Mouse (Mus musculus): ENCODE measurements at regions not wholly inside any gene's neighbourhood (a gene's known extent, or its start where the extent isn't known, plus 50 kb on each side); places are given as distances from the start of the nearest gene placed in this dataset.

DNA sequence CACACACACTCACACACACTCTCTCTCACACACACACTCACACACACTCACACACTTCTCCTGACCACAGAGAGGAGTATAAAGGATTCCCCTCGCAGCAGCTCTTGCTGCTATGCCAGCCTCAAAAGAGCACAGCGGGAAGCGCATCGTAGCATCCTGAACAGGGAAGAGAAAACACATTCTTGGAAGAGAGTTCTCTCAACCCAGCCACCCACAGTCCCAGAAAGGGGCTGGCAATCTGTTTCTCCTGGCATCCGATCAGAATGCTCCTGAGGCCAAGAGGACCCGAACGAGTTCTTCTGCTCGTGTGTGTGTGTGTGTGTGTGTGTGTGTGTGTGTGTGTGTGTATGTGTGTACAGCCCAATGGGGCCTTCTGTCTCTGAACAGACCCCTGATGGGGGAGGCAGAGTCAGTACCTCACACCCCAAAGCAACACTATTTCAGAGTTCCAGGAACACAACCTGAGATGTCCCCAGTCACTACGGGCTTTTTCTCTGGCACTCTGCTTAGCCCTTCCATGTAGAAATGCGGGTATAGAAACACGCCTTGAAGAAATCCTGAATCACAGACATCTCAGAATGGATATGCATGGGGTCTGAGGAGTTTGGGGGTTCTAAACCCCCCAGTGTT is 122.8 kb downstream of the Rplp1 start:
- ATAC-seq (ENCODE audit: low FRiP score, low TSS enrichment), result no peak
- no peak overlapping the region for H3K4me3 ChIP-seq (ENCODE audit: low read length)
- no peak overlapping the region for H3K9ac ChIP-seq (ENCODE audit: low read depth, low read length)
- H3K4me2 ChIP-seq (replicated peaks; ENCODE audit: low read depth, low read length), result no peak overlapping the region
- no peaks in the 10 kb centered on the region for H3K4me1 ChIP-seq (ENCODE audit: control insufficient read depth, insufficient read depth, low read length)
- no peaks in the 10 kb centered on the region for H3K36me3 ChIP-seq (ENCODE audit: control insufficient read depth, insufficient read depth, low read length)
- H3K9me3 ChIP-seq (ENCODE audit: control insufficient read depth, low read length), result peaks cover 4% of the 10 kb centered on the region; the same call in 1 of the 2 replicates
- no peaks in the 10 kb centered on the region for H3K27me3 ChIP-seq (ENCODE audit: control insufficient read depth, insufficient read depth, low read length)
- 81% methylated on average over 11 of the region's 11 CpGs for WGBS
- no peak overlapping the region for H3K27ac ChIP-seq (ENCODE audit: low read depth, low read length)

DNA sequence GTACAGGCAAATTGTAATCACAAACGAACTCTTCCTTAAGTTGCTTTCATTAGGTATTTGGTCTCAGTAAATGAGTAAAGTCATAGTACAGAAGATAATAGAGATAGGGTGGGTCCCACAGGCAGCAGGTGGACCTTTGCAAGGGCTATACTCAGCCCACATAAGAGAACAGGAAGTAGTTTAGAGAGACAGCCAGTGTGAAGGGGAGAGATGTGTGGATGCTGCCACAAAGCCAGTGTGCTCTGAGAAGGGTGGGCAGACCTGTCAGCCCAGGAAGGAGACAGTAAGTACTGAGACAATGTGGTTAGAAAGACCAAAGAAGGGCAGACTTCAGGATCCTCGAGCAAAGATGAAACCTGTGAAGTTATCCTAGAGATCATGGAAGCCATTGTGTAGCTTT is 123.5 kb downstream of the Rplp1 start:
- ATAC-seq (ENCODE audit: low FRiP score, low TSS enrichment), result no peak

GRCm38 (mm10) chr9:61789066-61789897 is 125.1 kb downstream of the Rplp1 start:
- Histone ChIP-seq H3K4me1 (ENCODE audit: control insufficient read depth, insufficient read depth, low read length) (no peaks in the 10 kb centered on the region), H3K27me3 (ENCODE audit: control insufficient read depth, insufficient read depth, low read length) (no peaks in the 10 kb centered on the region), H3K4me2 (replicated peaks; ENCODE audit: low read depth, low read length) (no peak overlapping the region), H3K27ac (ENCODE audit: low read depth, low read length) (no peak overlapping the region), H3K9me3 (ENCODE audit: control insufficient read depth, low read length) (peaks cover 4% of the 10 kb centered on the region; the same call in 1 of the 2 replicates), H3K9ac (ENCODE audit: low read depth, low read length) (no peak overlapping the region), H3K4me3 (ENCODE audit: low read length) (no peak overlapping the region), H3K36me3 (ENCODE audit: control insufficient read depth, insufficient read depth, low read length) (no peaks in the 10 kb centered on the region)
- no peak for ATAC-seq (ENCODE audit: low FRiP score, low TSS enrichment)
- 83% methylated on average over 8 of the region's 8 CpGs for WGBS

More for the DNA sequence above, 123.5 kb downstream of the Rplp1 start:
- Histone ChIP-seq H3K4me3 (ENCODE audit: low read length) (no peak overlapping the region), H3K9ac (ENCODE audit: low read depth, low read length) (no peak overlapping the region), H3K27ac (ENCODE audit: low read depth, low read length) (no peak overlapping the region), H3K4me2 (replicated peaks; ENCODE audit: low read depth, low read length) (no peak overlapping the region), H3K4me1 (ENCODE audit: control insufficient read depth, insufficient read depth, low read length) (no peaks in the 10 kb centered on the region), H3K9me3 (ENCODE audit: control insufficient read depth, low read length) (peaks cover 4% of the 10 kb centered on the region; the same call in 1 of the 2 replicates), H3K27me3 (ENCODE audit: control insufficient read depth, insufficient read depth, low read length) (no peaks in the 10 kb centered on the region), H3K36me3 (ENCODE audit: control insufficient read depth, insufficient read depth, low read length) (no peaks in the 10 kb centered on the region)
- 75% methylated on average over 2 of the region's 2 CpGs for WGBS

DNA sequence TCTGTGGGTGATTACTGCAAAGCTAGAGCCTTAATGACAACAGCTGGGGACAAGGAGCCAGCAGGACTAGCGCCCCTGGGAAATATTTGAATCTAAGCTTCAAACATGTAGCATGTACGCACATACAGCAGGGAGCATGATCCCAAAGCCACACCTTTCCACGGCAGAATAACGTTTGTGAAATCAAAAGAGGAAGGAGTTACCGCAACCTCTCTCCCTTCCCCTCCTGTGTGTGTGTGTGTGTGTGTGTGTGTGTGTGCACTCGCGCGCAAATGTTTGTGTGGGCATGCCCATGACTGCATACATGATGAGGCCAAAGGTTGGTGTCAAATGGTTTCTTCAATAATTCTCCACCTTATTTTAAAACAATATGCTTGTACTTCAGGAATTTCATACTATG is 132.9 kb downstream of the Rplp1 start:
- WGBS, result 86% methylated on average over 8 of the region's 8 CpGs
- Histone ChIP-seq H3K9me3 (ENCODE audit: control insufficient read depth, low read length) (no peaks in the 10 kb centered on the region), H3K4me3 (ENCODE audit: low read length) (no peak overlapping the region), H3K27me3 (ENCODE audit: control insufficient read depth, insufficient read depth, low read length) (no peaks in the 10 kb centered on the region), H3K4me1 (ENCODE audit: control insufficient read depth, insufficient read depth, low read length) (no peaks in the 10 kb centered on the region), H3K27ac (ENCODE audit: low read depth, low read length) (no peak overlapping the region), H3K4me2 (replicated peaks; ENCODE audit: low read depth, low read length) (no peak overlapping the region), H3K36me3 (ENCODE audit: control insufficient read depth, insufficient read depth, low read length) (no peaks in the 10 kb centered on the region), H3K9ac (ENCODE audit: low read depth, low read length) (no peak overlapping the region)
- no peak for ATAC-seq (ENCODE audit: low FRiP score, low TSS enrichment)

DNA sequence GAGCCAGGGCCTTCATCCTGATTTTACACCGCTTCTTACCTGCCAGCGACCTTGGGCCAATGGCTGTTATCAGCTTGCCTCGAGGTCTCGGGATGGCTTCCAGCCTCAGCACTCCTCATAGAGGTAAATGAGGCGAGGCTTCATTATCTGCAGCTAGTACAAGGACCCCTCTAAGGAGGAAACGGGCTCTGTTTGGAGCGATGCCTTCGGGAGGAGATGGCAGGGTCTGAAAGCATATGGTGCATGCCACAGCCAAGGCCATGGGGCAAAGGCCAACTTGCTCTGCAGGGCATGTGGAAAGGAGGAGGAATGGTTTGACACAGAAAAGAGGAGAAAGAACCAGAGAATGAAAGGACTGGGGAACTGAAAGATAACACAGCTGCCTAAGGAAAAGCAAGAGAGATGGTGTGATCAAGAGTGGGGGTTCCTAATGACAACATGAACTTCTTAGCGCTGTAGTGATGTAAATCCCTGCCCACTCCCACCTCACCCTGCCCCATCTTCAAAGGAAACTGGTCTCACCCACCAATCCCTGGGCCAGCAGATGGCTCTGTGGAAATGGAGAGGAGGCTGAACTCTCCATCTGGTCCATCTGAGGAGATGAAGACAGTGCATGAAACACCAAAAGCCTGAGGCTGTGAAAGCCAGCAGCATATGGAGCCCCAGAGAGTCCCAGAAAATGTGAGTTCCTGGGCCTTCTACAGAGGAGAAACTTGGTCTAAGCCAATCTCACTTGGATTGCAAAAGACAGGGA is 134.0 kb downstream of the Rplp1 start:
- Histone ChIP-seq H3K27me3 (ENCODE audit: control insufficient read depth, insufficient read depth, low read length) (no peaks in the 10 kb centered on the region), H3K4me1 (ENCODE audit: control insufficient read depth, insufficient read depth, low read length) (no peaks in the 10 kb centered on the region), H3K27ac (ENCODE audit: low read depth, low read length) (no peak overlapping the region), H3K4me3 (ENCODE audit: low read length) (no peak overlapping the region), H3K9me3 (ENCODE audit: control insufficient read depth, low read length) (no peaks in the 10 kb centered on the region), H3K36me3 (ENCODE audit: control insufficient read depth, insufficient read depth, low read length) (no peaks in the 10 kb centered on the region), H3K4me2 (replicated peaks; ENCODE audit: low read depth, low read length) (no peak overlapping the region), H3K9ac (ENCODE audit: low read depth, low read length) (no peak overlapping the region)
- ATAC-seq (ENCODE audit: low FRiP score, low TSS enrichment), result no peak
- WGBS, result 72% methylated on average over 9 of the region's 9 CpGs

- no peak overlapping the region for H3K9ac ChIP-seq (ENCODE audit: low read depth, low read length)
- H3K4me3 ChIP-seq (ENCODE audit: low read length), result no peak overlapping the region
- H3K4me2 ChIP-seq (replicated peaks; ENCODE audit: low read depth, low read length), result no peak overlapping the region
- no peaks in the 10 kb centered on the region for H3K36me3 ChIP-seq (ENCODE audit: control insufficient read depth, insufficient read depth, low read length)
- no peaks in the 10 kb centered on the region for H3K4me1 ChIP-seq (ENCODE audit: control insufficient read depth, insufficient read depth, low read length)
- H3K27me3 ChIP-seq (ENCODE audit: control insufficient read depth, insufficient read depth, low read length), result no peaks in the 10 kb centered on the region
- H3K27ac ChIP-seq (ENCODE audit: low read depth, low read length), result no peak overlapping the region
- no peaks in the 10 kb centered on the region for H3K9me3 ChIP-seq (ENCODE audit: control insufficient read depth, low read length)
- ATAC-seq (ENCODE audit: low FRiP score, low TSS enrichment), result no peak
Observed at GRCm38 (mm10) chr9:61779165-61779564, 135.2 kb downstream of the Rplp1 start.

GRCm38 (mm10) chr9:61776446-61776845 is 137.9 kb downstream of the Rplp1 start:
- H3K36me3 ChIP-seq (ENCODE audit: control insufficient read depth, insufficient read depth, low read length), result no peaks in the 10 kb centered on the region
- WGBS, result 96% methylated on average over 2 of the region's 2 CpGs
- H3K4me2 ChIP-seq (replicated peaks; ENCODE audit: low read depth, low read length), result no peak overlapping the region
- no peaks in the 10 kb centered on the region for H3K4me1 ChIP-seq (ENCODE audit: control insufficient read depth, insufficient read depth, low read length)
- no peaks in the 10 kb centered on the region for H3K9me3 ChIP-seq (ENCODE audit: control insufficient read depth, low read length)
- H3K4me3 ChIP-seq (ENCODE audit: low read length), result no peak overlapping the region
- no peak overlapping the region for H3K27ac ChIP-seq (ENCODE audit: low read depth, low read length)
- no peak overlapping the region for H3K9ac ChIP-seq (ENCODE audit: low read depth, low read length)
- H3K27me3 ChIP-seq (ENCODE audit: control insufficient read depth, insufficient read depth, low read length), result no peaks in the 10 kb centered on the region
- ATAC-seq (ENCODE audit: low FRiP score, low TSS enrichment), result no peak

GRCm38 (mm10) chr9:61770207-61770955 is 144.0 kb downstream of the Rplp1 start:
- H3K36me3 ChIP-seq (ENCODE audit: control insufficient read depth, insufficient read depth, low read length), result no peaks in the 10 kb centered on the region
- no peak for ATAC-seq (ENCODE audit: low FRiP score, low TSS enrichment)
- no peaks in the 10 kb centered on the region for H3K27me3 ChIP-seq (ENCODE audit: control insufficient read depth, insufficient read depth, low read length)
- no peaks in the 10 kb centered on the region for H3K4me1 ChIP-seq (ENCODE audit: control insufficient read depth, insufficient read depth, low read length)
- 71% methylated on average over 17 of the region's 17 CpGs for WGBS
- no peaks in the 10 kb centered on the region for H3K9me3 ChIP-seq (ENCODE audit: control insufficient read depth, low read length)
- H3K9ac ChIP-seq (ENCODE audit: low read depth, low read length), result no peak overlapping the region
- H3K27ac ChIP-seq (ENCODE audit: low read depth, low read length), result no peak overlapping the region
- H3K4me3 ChIP-seq (ENCODE audit: low read length), result no peak overlapping the region
- H3K4me2 ChIP-seq (replicated peaks; ENCODE audit: low read depth, low read length), result no peak overlapping the region

Data from kidney, embryonic 14.5 days (tissue).